Mouse (Mus musculus) gastrocnemius, postnatal 10 days (tissue): ENCODE data around the gene Msn. TPM values are rescaled to one million over a fixed set of nuclear protein-coding genes. Genes with fewer than 3 reads are reported as not detected.
A peak's percentile ranks its signal among the peaks of the same experiment; 100 is the strongest.

Experiments used
- DNase-seq: peaks from one replicate; pipeline ENCODE4 v3.0.0; 2021; ENCODE audit warnings: mixed read lengths
- long read RNA-seq, 2 experiments: library from polyadenylated mRNA; stranded (forward); transcript quantifications; one replicate each; pipeline ENCODE4 v2.0.0; 2021
- total RNA-seq, 2 experiments: library from RNA; stranded (reverse); gene quantifications; 2 replicates each; pipeline ENCODE4 v1.2.3; 2021

Msn gene
- total RNA-seq, result 10 to 100 TPM; 71.3 to 87.2 TPM
- long read RNA-seq, experiment 1, transcript Msn-201 (13 exons, 3,842 nt), result major isoform, 137 of 158 reads
- long read RNA-seq, experiment 1, partial matches to known transcripts, result 16 of 158 reads
- long read RNA-seq, experiment 1, other reads (novel, unspliced or antisense), result 5 of 158 reads
- long read RNA-seq, experiment 2, transcript Msn-201 (13 exons, 3,842 nt), result major isoform, 71 of 86 reads
- long read RNA-seq, experiment 2, partial matches to known transcripts, result 11 of 86 reads
- long read RNA-seq, experiment 2, other reads (novel, unspliced or antisense), result 4 of 86 reads

- peak; percentile 58 for DNase-seq
Measured at GRCm38 (mm10) chrX:96095509-96096499, at the start of gene Msn. Gene Msn, plus strand, starts transcription at chrX:96096042.

DNA sequence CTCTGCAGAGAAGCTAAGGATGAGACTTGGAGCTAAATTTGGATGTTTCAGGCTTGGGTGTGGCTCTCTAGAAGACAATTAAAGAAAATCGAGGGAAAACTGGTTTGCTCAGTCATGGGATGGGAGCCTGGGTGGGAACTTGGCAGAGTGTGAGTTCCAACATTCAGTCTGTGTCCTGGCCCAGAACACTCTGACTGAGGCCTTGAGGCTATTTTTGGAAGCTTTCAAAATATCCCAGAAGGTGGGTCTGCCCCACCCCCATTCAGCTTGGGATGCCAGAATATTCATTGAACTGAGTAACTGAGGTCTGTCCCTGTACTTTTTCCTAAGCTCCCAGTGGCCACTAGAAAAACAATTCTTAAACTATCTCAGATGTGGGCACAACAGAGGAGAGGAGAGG is 43.0 kb upstream of the Msn start:
- DNase-seq, result peak; percentile 4

- DNase-seq, result no peak
Measured at GRCm38 (mm10) chrX:96077747-96078146, 18.1 kb upstream of the Msn start.

GRCm38 (mm10) chrX:96086259-96086658 is 9.6 kb upstream of the Msn start:
- no peak for DNase-seq

- DNase-seq, result peak; percentile 7
Measured at GRCm38 (mm10) chrX:96096513-96097210, 820 bp downstream of the Msn start.

DNA sequence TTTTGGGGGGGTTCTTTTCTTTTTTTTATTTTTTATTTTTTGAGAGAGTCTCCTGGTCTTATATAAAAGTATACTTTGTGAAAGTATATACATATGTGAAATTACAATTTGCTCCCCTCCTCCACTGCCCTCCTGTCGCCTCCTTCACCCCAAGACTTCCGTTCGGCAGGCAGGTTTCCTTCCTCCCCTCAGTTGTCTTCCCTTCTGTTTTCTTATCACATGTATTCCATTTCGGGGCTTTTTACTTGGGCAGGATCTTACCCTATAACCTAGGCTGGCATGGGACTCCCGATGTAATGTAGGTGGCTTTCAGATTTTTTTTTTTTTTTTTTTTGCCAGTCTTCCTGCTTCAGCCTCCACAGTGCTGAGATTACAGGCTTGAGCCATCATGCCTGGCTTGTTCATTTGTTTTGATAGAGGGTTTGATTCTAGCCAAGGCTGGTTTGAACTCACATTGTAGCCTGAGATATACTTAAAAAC is 1.7 kb downstream of the Msn start:
- no peak for DNase-seq

GRCm38 (mm10) chrX:96099003-96099402 is 3.2 kb downstream of the Msn start:
- DNase-seq, result no peak

GRCm38 (mm10) chrX:96107427-96108291 is 11.8 kb downstream of the Msn start:
- peak; percentile 29 for DNase-seq

- DNase-seq, result no peak
Measured at GRCm38 (mm10) chrX:96113106-96113634, 17.3 kb downstream of the Msn start.

- no peak for DNase-seq
Measured at GRCm38 (mm10) chrX:96115501-96115900, 19.7 kb downstream of the Msn start.

GRCm38 (mm10) chrX:96117366-96117765 is 21.5 kb downstream of the Msn start:
- DNase-seq, result no peak

DNA sequence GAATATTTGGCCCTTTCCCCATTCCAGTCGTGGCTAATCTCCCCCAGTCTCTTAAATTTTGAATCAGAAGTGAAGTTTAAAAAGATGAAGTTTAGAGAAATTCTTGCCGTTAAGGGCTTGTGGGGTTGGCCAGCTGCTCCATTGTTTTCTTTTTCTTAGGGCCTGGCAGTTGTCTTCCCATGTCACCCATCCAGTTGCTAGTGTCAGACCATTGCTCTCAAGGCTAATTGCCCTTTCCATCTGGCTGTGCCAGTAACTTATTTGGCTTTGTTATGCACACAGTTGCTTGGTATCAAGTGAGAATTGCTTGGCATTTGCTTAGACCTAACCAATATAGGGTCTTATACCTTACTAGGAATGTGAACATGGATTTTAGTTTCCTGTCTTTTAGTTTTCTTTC is 24.2 kb downstream of the Msn start:
- no peak for DNase-seq

GRCm38 (mm10) chrX:96121912-96122311 is 26.1 kb downstream of the Msn start:
- DNase-seq, result no peak

DNA sequence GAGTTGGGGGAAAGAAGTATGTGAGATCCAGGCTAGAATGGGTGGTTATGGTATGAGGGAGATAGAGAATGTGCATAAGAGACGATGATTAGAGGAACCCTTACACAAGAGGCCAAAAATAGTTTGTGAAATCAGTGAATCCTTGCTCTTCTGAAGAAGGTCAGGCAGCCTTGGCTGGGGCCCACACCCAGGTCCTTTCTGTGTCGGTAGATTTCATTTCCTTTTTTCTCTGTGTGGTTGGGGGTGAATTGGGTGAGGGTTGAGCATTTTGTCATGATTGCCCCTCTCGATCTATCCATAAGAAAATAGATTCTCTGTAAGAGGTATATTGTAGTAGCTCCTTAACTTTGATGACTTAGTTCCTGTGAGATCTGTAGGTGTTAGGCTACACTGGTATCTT is 31.0 kb downstream of the Msn start:
- no peak for DNase-seq

DNA sequence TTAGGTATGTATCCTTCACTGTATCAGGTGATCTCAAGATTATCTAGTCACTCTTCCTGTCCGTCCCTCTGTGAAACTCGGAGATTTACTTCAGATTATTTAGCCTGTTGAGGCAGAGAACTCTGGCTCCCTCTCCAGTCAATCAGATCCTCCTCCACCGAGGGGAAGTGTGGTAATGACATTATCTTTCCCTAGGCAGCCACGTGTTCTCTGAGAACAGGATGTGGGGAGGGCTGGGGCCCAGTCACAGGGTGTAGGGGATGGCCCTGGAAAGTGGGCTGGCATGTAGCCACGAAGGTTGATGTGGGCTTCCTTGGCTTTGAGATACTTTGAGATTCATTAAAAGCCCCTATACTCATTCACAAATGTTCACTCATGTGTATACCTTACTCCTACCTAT is 34.3 kb downstream of the Msn start:
- DNase-seq, result peak; percentile 26

DNA sequence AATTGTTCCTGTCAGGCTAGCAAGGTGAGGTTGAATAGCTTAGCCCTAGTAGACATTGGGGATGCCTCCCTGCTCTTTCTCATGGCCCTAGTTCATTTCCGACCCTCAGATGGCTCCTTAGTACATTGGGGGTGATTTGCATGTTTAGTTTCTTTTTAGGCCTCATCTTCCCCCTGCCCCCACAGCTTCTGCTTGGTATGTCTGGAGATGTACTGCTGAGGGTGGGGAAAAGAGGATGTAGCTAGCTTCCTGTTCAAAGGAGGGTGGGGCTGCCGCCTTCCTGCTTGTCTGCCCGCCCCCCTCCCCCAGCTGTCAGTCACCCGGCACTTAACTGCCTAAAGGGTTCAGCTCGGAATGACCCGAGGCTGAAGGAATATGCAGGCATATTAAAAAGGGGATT is 34.8 kb downstream of the Msn start:
- no peak for DNase-seq

DNA sequence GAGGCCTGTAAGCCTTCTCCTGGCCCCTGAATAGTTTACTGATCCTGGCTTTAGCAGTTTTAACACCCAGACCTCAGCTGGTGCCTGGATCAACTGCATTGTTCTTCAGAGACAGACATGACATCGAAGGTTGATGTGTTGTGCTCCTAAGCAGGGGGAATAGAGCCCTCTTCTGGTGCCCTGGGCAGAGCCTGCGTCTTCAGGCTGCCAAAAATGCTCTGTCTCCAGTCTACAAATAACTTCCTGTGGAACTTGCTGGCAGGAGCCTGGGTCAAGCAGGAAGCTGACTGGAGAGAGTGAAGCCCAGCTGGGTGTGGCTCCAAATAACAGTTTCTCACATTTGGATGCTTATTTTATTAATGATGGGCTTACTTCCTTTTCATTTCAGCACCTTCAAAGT is 37.4 kb downstream of the Msn start:
- peak; percentile 12 for DNase-seq

GRCm38 (mm10) chrX:96134243-96134661 is 38.4 kb downstream of the Msn start:
- no peak for DNase-seq

DNA sequence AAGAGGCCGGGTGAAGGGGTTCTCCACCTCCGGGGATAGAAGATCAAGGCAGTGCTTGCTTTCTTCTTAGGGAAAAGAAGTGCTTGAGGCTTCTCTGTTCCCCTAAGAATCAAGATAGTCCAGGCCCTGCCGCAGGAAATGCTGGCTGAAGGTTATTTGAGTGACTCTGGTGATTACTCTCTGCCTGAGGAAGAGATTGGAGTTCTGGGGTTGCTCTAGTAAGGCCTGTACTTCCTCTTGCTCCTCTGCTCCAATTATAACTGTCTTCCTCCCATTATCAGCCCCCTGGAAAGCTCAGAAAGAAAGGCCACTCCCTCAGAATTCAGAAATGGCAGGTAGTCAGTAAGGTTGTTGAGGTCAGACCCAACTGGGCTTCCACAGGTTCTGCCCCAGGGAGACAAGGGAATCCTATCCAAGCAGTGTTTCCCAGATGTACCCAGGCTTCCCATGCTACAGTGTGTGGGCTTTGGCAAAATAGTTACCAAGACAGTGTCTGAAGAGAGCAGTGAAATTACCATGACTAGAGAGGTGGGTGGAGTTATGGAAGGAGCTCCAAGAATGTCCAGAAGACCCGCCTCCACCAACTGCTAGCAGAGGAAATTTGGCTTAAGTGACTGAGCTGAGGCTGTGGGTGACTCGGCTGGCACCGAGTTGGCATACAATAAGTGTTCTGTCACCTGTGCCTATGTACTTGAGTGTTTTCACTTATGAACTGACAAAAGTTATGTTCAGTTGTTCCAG is 39.2 kb downstream of the Msn start:
- no peak for DNase-seq

GRCm38 (mm10) chrX:96135581-96135980 is 39.7 kb downstream of the Msn start:
- no peak for DNase-seq

GRCm38 (mm10) chrX:96139262-96139661 is 43.4 kb downstream of the Msn start:
- no peak for DNase-seq
